Comparison of ENCODE assay signal across 19 mouse cellular contexts in the genomic region with DNA sequence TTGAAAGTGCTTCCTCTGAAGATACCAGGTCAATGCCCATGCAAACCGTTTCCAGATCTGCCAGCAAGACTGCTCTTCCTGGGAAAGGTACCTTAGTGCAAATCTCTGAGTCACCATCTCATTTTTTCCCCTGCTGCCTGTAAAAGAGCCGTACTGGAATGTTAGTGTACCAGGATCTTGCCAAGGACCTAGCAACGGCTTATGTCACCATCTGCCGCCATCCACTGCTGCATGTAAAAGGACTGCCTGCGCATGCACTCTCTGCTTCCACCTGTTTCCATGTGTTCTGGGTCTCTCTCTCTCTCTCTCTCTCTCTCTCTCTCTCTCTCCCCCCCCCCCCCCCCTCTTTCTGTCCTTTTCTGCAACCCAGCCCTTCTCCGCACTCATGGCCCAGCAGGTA. TPM values are rescaled to one million over a fixed set of nuclear protein-coding genes. Genes with fewer than 3 reads are reported as not detected.
A peak's percentile ranks its signal among the peaks of the same experiment; 100 is the strongest.
DNase-seq lines count a peak whose midpoint lies in the region.
"Had no signal": no experiment of that assay in that cellular context is flagged by ENCODE, and none has a peak within 500 bp of the region (broad histone marks: within the 10 kb centered on the region; RNA-seq: fewer than 3 reads in every experiment).

No protein-coding gene starts in this region.

- peak; percentile 4 for DNase-seq in heart, adult 11 months
- DNase-seq in heart, adult 8-10 months (ENCODE audit: low spot score): no peak
- DNase-seq in layer of hippocampus, adult 9-10 months (ENCODE audit: low spot score): peak; percentile 26
- no peak for DNase-seq in layer of hippocampus, postnatal 10 days (ENCODE audit: low spot score in 2 of 2)
- DNase-seq in brain, adult 2 months (ENCODE audit: low read depth, low spot score): peak; percentile 89
- DNase-seq in layer of hippocampus, adult 9-11 months: peak; percentile 60
- no peak for DNase-seq in thymus, postnatal 14 days
- DNase-seq: adrenal gland, adult 2 months; adrenal gland, postnatal 25 days; cerebellum, adult 11 months; cerebellum, adult 8-10 months; cerebellum, postnatal 14 days; embryo, embryonic 11 days; gastrocnemius, postnatal 36 days; heart, adult 18-20 months; heart, postnatal 36 days had no signal

RNA-seq across cellular contexts. Expression of a gene that starts 12.5 kb away (rescaled TPM):
- total RNA-seq in heart, adult 8-10 months (2022): 1 to 10 TPM; 3.0 to 5.1 (median 3.7) TPM
- 10 to 100 TPM; 25.1 to 26.7 TPM for total RNA-seq in layer of hippocampus, postnatal 10 days (2021)

RNA-seq across cellular contexts. Expression of a gene that starts 18.3 kb away (rescaled TPM):
- total RNA-seq in heart, adult 8-10 months (2022): 1 to 10 TPM; 3.5 to 7.4 (median 4.0) TPM
- total RNA-seq in layer of hippocampus, postnatal 10 days (2021): 10 to 100 TPM; 11.0 to 13.1 TPM

RNA-seq across cellular contexts. Expression of a gene that starts 28.0 kb away (rescaled TPM):
- 1 to 10 TPM; 1.1 to 2.8 (median 2.1) TPM for total RNA-seq in heart, adult 8-10 months (2022)
- total RNA-seq in layer of hippocampus, postnatal 10 days (2021): 10 to 100 TPM; 13.0 to 15.1 TPM

RNA-seq across cellular contexts. Expression of a gene that starts 33.9 kb away (rescaled TPM):
- total RNA-seq in heart, adult 8-10 months (2022): 1 to 10 TPM; 1.4 to 1.8 (median 1.5) TPM
- total RNA-seq in layer of hippocampus, postnatal 10 days (2021): 1 to 10 TPM; 5.0 to 6.3 TPM
- total RNA-seq: CH12.LX had no signal

RNA-seq across cellular contexts. Expression of a gene that starts 45.2 kb away (rescaled TPM):
- under 1 TPM in 1 of 4 experiments, not detected in 3; 0.50 TPM for total RNA-seq in heart, adult 8-10 months (2022)
- total RNA-seq in layer of hippocampus, postnatal 10 days (2021): not detected
- total RNA-seq: CH12.LX; common myeloid progenitor, adult 5-6 weeks; gastrocnemius, adult 8-10 months; gastrocnemius, postnatal 36 days; heart, postnatal 36 days had no signal

Comparison
In these comparisons a context has a peak if more than half of its experiments do, and no peak if none do; other contexts are left out.
1. DNase-seq: peak in heart, adult 11 months (single experiment), layer of hippocampus, adult 9-10 months (single experiment), brain, adult 2 months (single experiment) and layer of hippocampus, adult 9-11 months (single experiment); none in heart, adult 8-10 months (single experiment), layer of hippocampus, postnatal 10 days (0 of 2) and thymus, postnatal 14 days (single experiment).
2. RNA of a gene that starts 12.5 kb away (total RNA-seq): 25.1 to 26.7 TPM in layer of hippocampus, postnatal 10 days; 3.0 to 5.1 TPM in heart, adult 8-10 months; every median in the first group is over 4 times any median in the second.